In the genomic region with DNA sequence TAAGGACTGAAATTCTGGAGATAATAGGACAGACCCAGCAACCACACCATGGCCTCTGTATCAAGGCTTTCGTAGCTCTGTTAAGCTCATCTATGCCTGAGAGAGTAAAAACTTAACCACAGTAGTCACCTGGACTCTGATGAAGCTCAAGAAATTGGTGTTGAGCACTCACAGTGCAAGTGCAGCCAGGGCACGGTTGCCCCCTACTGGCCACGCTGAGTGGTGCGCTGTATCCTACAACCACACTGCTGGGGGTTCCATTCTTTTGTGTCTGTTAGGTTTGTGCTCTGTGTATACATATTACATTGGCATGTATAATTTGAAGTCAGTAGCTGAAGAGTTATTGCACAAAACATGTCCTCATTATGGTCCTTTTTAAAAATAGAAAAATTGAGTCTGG, we compare ENCODE assay signal across 11 mouse cellular contexts. TPM values are rescaled to one million over a fixed set of nuclear protein-coding genes. Genes with fewer than 3 reads are reported as not detected.
DNase-seq lines count a peak whose midpoint lies in the region; ATAC-seq and TF ChIP-seq lines count a peak whose summit lies in the region.
"Had no signal": no experiment of that assay in that cellular context is flagged by ENCODE, and none has a peak within 500 bp of the region (broad histone marks: within the 10 kb centered on the region; RNA-seq: fewer than 3 reads in every experiment).

No protein-coding gene starts in this region.

- no peaks in the 10 kb centered on the region for H3K4me1 ChIP-seq in forebrain, embryonic 11.5 days (replicated peaks; ENCODE audit: control insufficient read depth, insufficient read depth, low read length)
- H3K4me1 ChIP-seq in forebrain, embryonic 15.5 days = no peaks in the 10 kb centered on the region
- no peaks in the 10 kb centered on the region for H3K4me1 ChIP-seq in liver, adult 2 months (ENCODE audit: control insufficient read depth, insufficient read depth, low read length)
- H3K4me1 ChIP-seq in liver, embryonic 11.5 days (replicated peaks; ENCODE audit: control insufficient read depth, insufficient read depth, low read length) = no peaks in the 10 kb centered on the region

- no peak overlapping the region for H3K4me2 ChIP-seq in forebrain, embryonic 11.5 days (ENCODE audit: low read depth, low read length, severe bottlenecking)
- no peak overlapping the region for H3K4me2 ChIP-seq in forebrain, embryonic 15.5 days (replicated peaks)
- no peak overlapping the region for H3K4me2 ChIP-seq in liver, embryonic 11.5 days

- CTCF ChIA-PET in Patski (lab: Charles Lee) = no interaction called here

- no peak overlapping the region for H3K9ac ChIP-seq in forebrain, embryonic 11.5 days (ENCODE audit: low read length)
- H3K9ac ChIP-seq in forebrain, embryonic 15.5 days (replicated peaks) = no peak overlapping the region
- H3K9ac ChIP-seq in liver, adult 2 months (ENCODE audit: low read depth, low read length) = no peak overlapping the region
- H3K9ac ChIP-seq in liver, embryonic 11.5 days (ENCODE audit: low read depth, low read length) = no peak overlapping the region

- POLR2A ChIA-PET in Patski (lab: Charles Lee) = no interaction called here

- H3K4me3 ChIP-seq in forebrain, embryonic 11.5 days (ENCODE audit: low read depth, low read length) = no peak overlapping the region
- no peak overlapping the region for H3K4me3 ChIP-seq in forebrain, embryonic 15.5 days
- no peak overlapping the region for H3K4me3 ChIP-seq in liver, adult 2 months (ENCODE audit: insufficient read depth, low read depth, low read length)
- H3K4me3 ChIP-seq in liver, embryonic 11.5 days (ENCODE audit: low read depth, low read length) = no peak overlapping the region

- DNase-seq in forebrain, embryonic 11.5 days (ENCODE audit: low spot score) = no peak
- DNase-seq in liver, adult 2 months (ENCODE audit: extremely low read depth, low read depth, low spot score) = peak; percentile 14
- DNase-seq in liver, embryonic 11.5 days (ENCODE audit: low spot score) = no peak
- DNase-seq in Patski (ENCODE audit: low read depth, low spot score) = no peak
- peak; percentile 37 to 55 for DNase-seq in kidney, postnatal 25 days
- no peak for DNase-seq in layer of hippocampus, adult 9-10 months (ENCODE audit: low spot score)
- no peak for DNase-seq in frontal cortex, postnatal 14 days (ENCODE audit: low spot score in 2 of 2)
- DNase-seq: gastrocnemius, postnatal 14 days had no signal

- ATAC-seq in forebrain, embryonic 11.5 days (replicated peaks; ENCODE audit: low FRiP score) = 0 out of 2 replicates have a peak, but pooled peaks have one; percentile 24
- no peak for ATAC-seq in forebrain, embryonic 15.5 days (replicated peaks)
- no peak for ATAC-seq in liver, embryonic 11.5 days (replicated peaks; ENCODE audit: low FRiP score)
- ATAC-seq in Patski = no peak

- H3K79me2 ChIP-seq in liver, adult 2 months (ENCODE audit: control insufficient read depth, insufficient read depth, low read length) = no peaks in the 10 kb centered on the region

- H3K9me3 ChIP-seq in forebrain, embryonic 11.5 days (ENCODE audit: control insufficient read depth, low read length) = peaks cover 4% of the 10 kb centered on the region
- no peaks in the 10 kb centered on the region; the same call in 1 of the 2 replicates for H3K9me3 ChIP-seq in forebrain, embryonic 15.5 days
- H3K9me3 ChIP-seq in liver, embryonic 11.5 days (ENCODE audit: control insufficient read depth, low read length) = peaks cover 6% of the 10 kb centered on the region

- H3K27ac ChIP-seq in forebrain, embryonic 11.5 days (ENCODE audit: low read depth, low read length) = no peak overlapping the region
- H3K27ac ChIP-seq in forebrain, embryonic 15.5 days (replicated peaks) = no peak overlapping the region
- H3K27ac ChIP-seq in liver, adult 2 months (replicated peaks; ENCODE audit: insufficient read depth, low read depth, low read length) = no peak overlapping the region
- no peak overlapping the region for H3K27ac ChIP-seq in liver, embryonic 11.5 days (ENCODE audit: low read depth, low read length)
- H3K27ac ChIP-seq: macrophage had no signal

- no peak for TF ChIP-seq POLR2A in liver, adult 2 months (IDR thresholded peaks at IDR 0.05; ENCODE audit: extremely low read depth, insufficient read depth, low read length)

- H3K36me3 ChIP-seq in forebrain, embryonic 11.5 days (ENCODE audit: control insufficient read depth, insufficient read depth, low read length) = no peaks in the 10 kb centered on the region
- H3K36me3 ChIP-seq in forebrain, embryonic 15.5 days = no peaks in the 10 kb centered on the region
- H3K36me3 ChIP-seq in liver, adult 2 months (ENCODE audit: control insufficient read depth, insufficient read depth, low read length) = no peaks in the 10 kb centered on the region
- no peaks in the 10 kb centered on the region for H3K36me3 ChIP-seq in liver, embryonic 11.5 days (ENCODE audit: control insufficient read depth, insufficient read depth, low read length)

- in situ Hi-C loops in Patski (cut with MboI; ENCODE audit: low pct_unique_long_range_greater_than_20kb) = no loop called here

- 43% methylated on average over 4 of the region's 4 CpGs for WGBS in forebrain, embryonic 11.5 days
- 49% methylated on average over 4 of the region's 4 CpGs for WGBS in forebrain, embryonic 15.5 days
- 32% methylated on average over 4 of the region's 4 CpGs for WGBS in liver, adult 2 months
- WGBS in liver, embryonic 11.5 days = 37% methylated on average over 4 of the region's 4 CpGs

- TF ChIP-seq CTCF in liver, adult 2 months (IDR thresholded peaks at IDR 0.05; ENCODE audit: low read depth, low read length) = peak; percentile 90
- TF ChIP-seq CTCF in Patski (IDR thresholded peaks at IDR 0.05) = peak; percentile 60

- H3K27me3 ChIP-seq in forebrain, embryonic 11.5 days (ENCODE audit: control insufficient read depth, insufficient read depth, low read length) = no peaks in the 10 kb centered on the region
- H3K27me3 ChIP-seq in forebrain, embryonic 15.5 days = no peaks in the 10 kb centered on the region
- H3K27me3 ChIP-seq in liver, adult 2 months (ENCODE audit: control insufficient read depth, insufficient read depth, low read length) = no peaks in the 10 kb centered on the region
- no peaks in the 10 kb centered on the region for H3K27me3 ChIP-seq in liver, embryonic 11.5 days (replicated peaks; ENCODE audit: control insufficient read depth, insufficient read depth, low read length)
- no peaks in the 10 kb centered on the region for H3K27me3 ChIP-seq in Patski

RNA-seq across cellular contexts. Expression of gene Mup5, which starts 23.1 kb away (rescaled TPM):
- not detected in 2 replicates for polyA plus RNA-seq in forebrain, embryonic 11.5 days (2014; fragmentation: Nextera tagmentation; extraction: Ambion mirVana)
- polyA plus RNA-seq in forebrain, embryonic 15.5 days (2015; fragmentation: Nextera tagmentation; extraction: Ambion mirVana) = not detected in 2 replicates
- not detected in 2 replicates for total RNA-seq in liver, adult 2 months (2014; rRNA removed)
- 0.20 TPM in 1 of 2 replicates, not detected in the other for polyA plus RNA-seq in liver, adult 2 months (2012; rRNA removed)
- not detected in 2 replicates for polyA plus RNA-seq in liver, embryonic 11.5 days (2014; fragmentation: Nextera tagmentation; extraction: Ambion mirVana)
- not detected for polyA plus RNA-seq in Patski (2021)
- total RNA-seq: gastrocnemius, postnatal 14 days had no signal
- polyA plus RNA-seq: intestine, embryonic 14.5 days; macrophage had no signal

Comparison
In these comparisons a context has a peak if more than half of its experiments do, and no peak if none do; other contexts are left out.
1. DNase-seq: peak in liver, adult 2 months (single experiment) and kidney, postnatal 25 days (2 of 2); none in forebrain, embryonic 11.5 days (single experiment), liver, embryonic 11.5 days (single experiment), Patski (single experiment), layer of hippocampus, adult 9-10 months (single experiment) and frontal cortex, postnatal 14 days (0 of 2).